Comparison of ENCODE assay signal across 8 mouse cellular contexts in the genomic region with DNA sequence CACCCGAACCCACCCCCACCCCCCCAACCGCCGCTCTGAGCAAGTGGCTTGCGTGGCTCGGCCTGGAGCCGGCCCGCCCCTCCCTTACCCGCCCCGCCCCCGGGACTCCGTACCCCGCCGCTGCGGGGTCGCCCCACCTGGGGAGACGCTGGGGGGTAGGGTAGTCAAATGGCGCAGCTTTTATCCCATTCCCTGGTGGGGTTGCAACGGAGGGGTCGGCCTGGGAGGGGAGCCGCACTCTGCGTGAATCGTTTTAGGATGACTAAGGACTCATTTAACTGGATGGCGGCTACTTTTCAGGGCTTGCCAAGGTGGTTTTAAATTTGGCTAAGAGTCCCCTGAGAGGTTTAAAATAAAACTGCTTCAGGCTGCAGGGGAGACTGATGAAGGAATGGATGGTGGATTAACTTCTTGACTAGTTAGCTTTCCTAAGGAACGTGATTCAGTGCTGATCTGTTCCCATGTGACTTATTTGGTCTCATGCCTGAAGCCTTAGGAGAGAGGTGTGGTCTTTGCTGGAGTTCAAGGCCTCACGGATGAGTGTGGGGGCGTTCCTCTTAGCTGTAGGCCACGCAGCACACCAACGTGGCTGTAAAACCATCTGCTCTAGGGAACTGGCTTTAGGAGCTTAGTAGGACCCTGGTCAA. TPM values are rescaled to one million over a fixed set of nuclear protein-coding genes. Genes with fewer than 3 reads are reported as not detected.
DNase-seq lines count a peak whose midpoint lies in the region; ATAC-seq lines count a peak whose summit lies in the region.

No protein-coding gene starts in this region.

- H3K4me2 ChIP-seq in embryonic facial prominence, embryonic 11.5 days (ENCODE audit: low read depth, low read length), result peak overlapping the region; percentile 98
- H3K4me2 ChIP-seq in hindbrain, embryonic 12.5 days (replicated peaks), result peak overlapping the region; percentile 90
- H3K4me2 ChIP-seq in liver, embryonic 11.5 days, result peak overlapping the region; percentile 100
- H3K4me2 ChIP-seq in neural tube, embryonic 13.5 days, result peak overlapping the region; percentile 98

- H3K9me3 ChIP-seq in embryonic facial prominence, embryonic 11.5 days (replicated peaks; ENCODE audit: control insufficient read depth, low read length), result no peaks in the 10 kb centered on the region
- H3K9me3 ChIP-seq in hindbrain, embryonic 12.5 days (replicated peaks), result no peaks in the 10 kb centered on the region
- H3K9me3 ChIP-seq in liver, embryonic 11.5 days (ENCODE audit: control insufficient read depth, low read length), result no peaks in the 10 kb centered on the region
- H3K9me3 ChIP-seq in neural tube, embryonic 13.5 days, result no peaks in the 10 kb centered on the region

- H3K9ac ChIP-seq in embryonic facial prominence, embryonic 11.5 days (replicated peaks; ENCODE audit: low read length), result peak overlapping the region; percentile 32
- H3K9ac ChIP-seq in hindbrain, embryonic 12.5 days, result peak overlapping the region; percentile 67; the same call in 1 of the 2 replicates
- H3K9ac ChIP-seq in liver, embryonic 11.5 days (ENCODE audit: low read depth, low read length), result peak overlapping the region; percentile 80
- H3K9ac ChIP-seq in neural tube, embryonic 13.5 days, result peak overlapping the region; percentile 70

- 2% methylated on average over 28 of the region's 28 CpGs for WGBS in embryonic facial prominence, embryonic 11.5 days
- WGBS in hindbrain, embryonic 12.5 days, result 4% methylated on average over 26 of the region's 28 CpGs
- 7% methylated on average over 27 of the region's 28 CpGs for WGBS in liver, embryonic 11.5 days
- WGBS in neural tube, embryonic 13.5 days, result 2% methylated on average over 28 of the region's 28 CpGs

- H3K36me3 ChIP-seq in embryonic facial prominence, embryonic 11.5 days (replicated peaks; ENCODE audit: control insufficient read depth, insufficient read depth, low read depth, low read length), result no peaks in the 10 kb centered on the region
- H3K36me3 ChIP-seq in hindbrain, embryonic 12.5 days, result no peaks in the 10 kb centered on the region
- no peaks in the 10 kb centered on the region for H3K36me3 ChIP-seq in liver, embryonic 11.5 days (ENCODE audit: control insufficient read depth, insufficient read depth, low read length)
- no peaks in the 10 kb centered on the region for H3K36me3 ChIP-seq in neural tube, embryonic 13.5 days

- DNase-seq in retina, postnatal 1 day, result peak; percentile 38
- DNase-seq in retina, embryonic 14.5 days (ENCODE audit: low spot score), result no peak
- DNase-seq in embryonic facial prominence, embryonic 11.5 days (ENCODE audit: low spot score), result no peak
- no peak for DNase-seq in liver, embryonic 11.5 days (ENCODE audit: low spot score)
- DNase-seq in T-cell, adult 2 months (ENCODE audit: low spot score), result no peak
- no peak for DNase-seq in embryo, embryonic 10.5 days (ENCODE audit: low spot score)

- peak overlapping the region; percentile 53 for H3K4me3 ChIP-seq in embryonic facial prominence, embryonic 11.5 days (ENCODE audit: low read depth, low read length)
- H3K4me3 ChIP-seq in hindbrain, embryonic 12.5 days, result peak overlapping the region; percentile 53
- peak overlapping the region; percentile 76 for H3K4me3 ChIP-seq in liver, embryonic 11.5 days (ENCODE audit: low read depth, low read length)
- peak overlapping the region; percentile 62 for H3K4me3 ChIP-seq in neural tube, embryonic 13.5 days

- no peak overlapping the region for H3K27ac ChIP-seq in embryonic facial prominence, embryonic 11.5 days (replicated peaks; ENCODE audit: low read depth, low read length)
- no peak overlapping the region for H3K27ac ChIP-seq in hindbrain, embryonic 12.5 days
- no peak overlapping the region for H3K27ac ChIP-seq in liver, embryonic 11.5 days (ENCODE audit: low read depth, low read length)
- no peak overlapping the region for H3K27ac ChIP-seq in neural tube, embryonic 13.5 days (replicated peaks)

- H3K27me3 ChIP-seq in embryonic facial prominence, embryonic 11.5 days (ENCODE audit: control insufficient read depth, insufficient read depth, low read length), result peaks cover 14% of the 10 kb centered on the region; the same call in 1 of the 2 replicates
- H3K27me3 ChIP-seq in hindbrain, embryonic 12.5 days, result peaks cover 46% of the 10 kb centered on the region
- H3K27me3 ChIP-seq in liver, embryonic 11.5 days (replicated peaks; ENCODE audit: control insufficient read depth, insufficient read depth, low read length), result peaks cover 3% of the 10 kb centered on the region; the same call in 1 of the 2 replicates
- peaks cover 53% of the 10 kb centered on the region for H3K27me3 ChIP-seq in neural tube, embryonic 13.5 days

- no peak for ATAC-seq in embryonic facial prominence, embryonic 11.5 days (replicated peaks; ENCODE audit: insufficient number of reproducible peaks, low FRiP score, low TSS enrichment, low read depth)
- no peak for ATAC-seq in hindbrain, embryonic 12.5 days (ENCODE audit: low FRiP score)
- 0 out of 2 replicates have a peak, but pooled peaks have one; percentile 6 for ATAC-seq in liver, embryonic 11.5 days (replicated peaks; ENCODE audit: low FRiP score)
- ATAC-seq in neural tube, embryonic 13.5 days (ENCODE audit: low read depth), result 0 out of 2 replicates have a peak, but pooled peaks have one; percentile 0

- peaks cover 6% of the 10 kb centered on the region for H3K4me1 ChIP-seq in embryonic facial prominence, embryonic 11.5 days (ENCODE audit: control insufficient read depth, insufficient read depth, low read length)
- H3K4me1 ChIP-seq in hindbrain, embryonic 12.5 days, result peaks cover 14% of the 10 kb centered on the region
- H3K4me1 ChIP-seq in liver, embryonic 11.5 days (replicated peaks; ENCODE audit: control insufficient read depth, insufficient read depth, low read length), result peaks cover 13% of the 10 kb centered on the region
- peaks cover 21% of the 10 kb centered on the region for H3K4me1 ChIP-seq in neural tube, embryonic 13.5 days (replicated peaks)

RNA-seq across cellular contexts. Expression of a gene that starts 1.5 kb away (rescaled TPM):
- 0.81 and 1.0 TPM in 2 replicates for polyA plus RNA-seq in embryonic facial prominence, embryonic 11.5 days (2014; fragmentation: Nextera tagmentation; extraction: Ambion mirVana)
- 1.6 and 2.1 TPM in 2 replicates for polyA plus RNA-seq in hindbrain, embryonic 12.5 days (2016; fragmentation: Nextera tagmentation; extraction: Ambion mirVana)
- polyA plus RNA-seq in liver, embryonic 11.5 days (2014; fragmentation: Nextera tagmentation; extraction: Ambion mirVana), result 2.3 and 2.8 TPM in 2 replicates
- 1.5 and 2.1 TPM in 2 replicates for polyA plus RNA-seq in neural tube, embryonic 13.5 days (2015; fragmentation: Nextera tagmentation; extraction: Ambion mirVana)

Comparison
In these comparisons a context has a peak if more than half of its experiments do, and no peak if none do; other contexts are left out.
1. ATAC-seq: peak in liver, embryonic 11.5 days (single experiment) and neural tube, embryonic 13.5 days (single experiment); none in embryonic facial prominence, embryonic 11.5 days (single experiment) and hindbrain, embryonic 12.5 days (single experiment).
2. Peak in every context shown above with its lines, with median percentiles within 50 percentile points of each other: H3K4me2 ChIP-seq, H3K4me3 ChIP-seq and H3K9ac ChIP-seq.